Mouse (Mus musculus) layer of hippocampus, adult 6 months (tissue): Measurements from ENCODE around the gene Adra1d. TPM values are rescaled to one million over a fixed set of nuclear protein-coding genes. Genes with fewer than 3 reads are reported as not detected.

ENCODE experiments used
- long read RNA-seq, 2 experiments: library from polyadenylated mRNA; unstranded; transcript quantifications; one replicate each; pipeline ENCODE4 v2.0.0; 2019 to 2020
- polyA plus RNA-seq: library from polyadenylated mRNA; unstranded; fragments of <200 nt; fragmentation: Nextera tagmentation; gene quantifications from 2 replicates; pipeline ENCODE4 v1.2.3, GENCODE M21; 2021

The Adra1d gene
- 10.5 and 12.5 TPM in 2 replicates for polyA plus RNA-seq
- long read RNA-seq, experiment 1, transcript Adra1d-201 (2 exons, 1,899 nt), result major isoform, 23 of 27 reads
- long read RNA-seq, experiment 1, partial matches to known transcripts, result 0 of 27 reads
- long read RNA-seq, experiment 1, other reads (novel, unspliced or antisense), result 4 of 27 reads
- long read RNA-seq, experiment 2, transcript Adra1d-201 (2 exons, 1,899 nt), result major isoform, 177 of 179 reads
- long read RNA-seq, experiment 2, partial matches to known transcripts, result 0 of 179 reads
- long read RNA-seq, experiment 2, other reads (novel, unspliced or antisense), result 2 of 179 reads

DNA sequence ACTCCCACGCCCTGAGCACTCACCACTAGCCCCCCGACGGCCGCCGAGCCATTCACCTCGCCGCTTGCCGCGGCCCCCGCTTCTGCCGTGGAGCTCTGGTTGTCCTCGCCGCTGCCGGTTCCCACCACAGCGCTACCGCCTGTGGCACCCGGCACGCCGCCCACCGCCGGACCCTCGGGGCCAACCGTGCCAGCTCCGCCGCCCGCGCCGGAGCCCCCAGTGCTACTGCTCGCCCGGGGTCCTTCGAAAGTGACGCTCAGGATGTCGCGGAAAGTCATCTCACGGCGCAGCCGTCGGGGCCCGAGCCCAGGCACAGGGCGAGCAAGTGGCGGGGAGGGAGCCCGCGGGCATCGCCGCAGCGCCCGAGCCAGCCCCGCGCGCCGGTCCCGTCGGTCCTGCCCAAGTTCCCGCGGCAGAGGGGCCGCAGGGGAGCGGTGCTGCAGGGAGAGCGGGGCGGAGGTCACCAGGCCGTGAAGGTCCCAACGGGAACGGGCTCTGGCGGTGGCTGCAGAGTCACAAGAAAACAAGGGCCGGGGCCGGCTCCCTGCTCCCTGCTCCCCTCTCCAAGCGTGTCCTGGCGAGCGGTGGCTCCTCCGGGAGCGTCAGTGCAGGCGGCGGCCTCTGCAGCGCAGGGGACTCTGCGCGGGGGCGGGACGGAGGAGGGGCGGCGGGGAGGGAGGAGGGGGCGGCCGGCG lies at the start of gene Adra1d:
Adra1d (minus strand) TSS at position 393 of the 695 bp plus-strand sequence.

Other genes starting within 250 kb of the Adra1d start
- 16.0 and 18.6 TPM in 2 replicates for gene Rnf24, start 209.4 kb downstream of the Adra1d start, polyA plus RNA-seq
- gene Smox, start 70.8 kb downstream of the Adra1d start, polyA plus RNA-seq, result 30.4 and 36.2 TPM in 2 replicates